Mouse (Mus musculus) ES-E14 (cell line): ENCODE results near the gene Ascc1. TPM values are rescaled to one million over a fixed set of nuclear protein-coding genes. Genes with fewer than 3 reads are reported as not detected.
A peak's percentile ranks its signal among the peaks of the same experiment; 100 is the strongest.

Experiments
- DNase-seq: peaks from one replicate; pipeline ENCODE4 v3.0.0-alpha.2; 2013; ENCODE audit warnings: low read depth, low spot score
- H3K27ac ChIP-seq: 2 replicates; pipeline ENCODE4 v1.5.1; 2012; ENCODE audit warnings: low read depth, mild to moderate bottlenecking, low read length, moderate library complexity, mixed read lengths; ENCODE audit not compliant: poor library complexity, insufficient read depth, severe bottlenecking
- H3K36me3 ChIP-seq: 2 replicates; pipeline ENCODE4 v1.6.1; 2012; ENCODE audit warnings: mild to moderate bottlenecking, low read length, moderate library complexity, mixed read lengths; ENCODE audit not compliant: control insufficient read depth, poor library complexity, insufficient read depth, severe bottlenecking
- H3K4me1 ChIP-seq, 2 experiments: fragments of 150-350 bp in 1 of 2; sonication (generic) in 1 of 2; 2 replicates each; pipeline ENCODE4 v1.6.1; 2012; ENCODE audit warnings: low read length in 2 of 2, mild to moderate bottlenecking in 1 of 2, mixed read lengths in 1 of 2; ENCODE audit not compliant: control insufficient read depth in 2 of 2, insufficient read depth in 2 of 2, poor library complexity in 1 of 2
- H3K4me3 ChIP-seq, 2 experiments: fragments of 150-350 bp in 1 of 2; sonication (generic) in 1 of 2; 2 replicates each; pipeline ENCODE4 v1.5.1; 2012; ENCODE audit warnings: low read length in 2 of 2, low read depth in 1 of 2, mild to moderate bottlenecking in 1 of 2, mixed read lengths in 1 of 2; ENCODE audit not compliant: insufficient read depth in 1 of 2, poor library complexity in 1 of 2, severe bottlenecking in 1 of 2
- H3K9ac ChIP-seq: 2 replicates; pipeline ENCODE4 v1.6.1; 2012; ENCODE audit warnings: low read depth, mild to moderate bottlenecking, low read length, mixed read lengths; ENCODE audit not compliant: poor library complexity, insufficient read depth, severe bottlenecking
- H3K9me3 ChIP-seq: fragments of 150-350 bp; sonication (generic); 2 replicates; pipeline ENCODE4 v1.6.1; 2012; ENCODE audit warnings: low read depth, mild to moderate bottlenecking, low read length; ENCODE audit not compliant: control insufficient read depth, insufficient read depth
- CHD2 ChIP-seq: IDR thresholded peaks from 2 replicates; pipeline ENCODE4 v1.6.1; 2014; ENCODE audit warnings: mild to moderate bottlenecking, low read depth, low read length, inconsistent platforms
- HCFC1 ChIP-seq: IDR thresholded peaks from 2 replicates; pipeline ENCODE4 v1.6.1; 2012; ENCODE audit warnings: low read length, inconsistent platforms, borderline replicate concordance; ENCODE audit not compliant: insufficient read depth
- MAFK ChIP-seq: IDR thresholded peaks from 2 replicates; pipeline ENCODE4 v1.6.1; 2014; ENCODE audit warnings: mild to moderate bottlenecking, low read depth, low read length, inconsistent platforms; ENCODE audit not compliant: insufficient read depth
- ZC3H11A ChIP-seq: IDR thresholded peaks from 2 replicates; pipeline ENCODE4 v1.6.1; 2012; ENCODE audit warnings: low read depth, mild to moderate bottlenecking, inconsistent platforms, low read length, borderline replicate concordance
- ZNF384 ChIP-seq: IDR thresholded peaks from 2 replicates; pipeline ENCODE4 v1.6.1; 2012; ENCODE audit warnings: low read depth, low read length, inconsistent platforms
- in situ Hi-C, 2 experiments: fragments of 600-800 bp; cut with MboI; formaldehyde crosslinking; loops; one replicate each; pipeline ENCODE4 v1.15.1; 2025; ENCODE audit warnings: low sequenced_read_pairs in 2 of 2, inconsistent platforms in 1 of 2; ENCODE audit not compliant: unreplicated experiment in 2 of 2
- total RNA-seq: library from RNA; depleted of rRNA; stranded (reverse); fragments of 300-350 nt; gene quantifications from 2 replicates; pipeline ENCODE4 v1.2.3, GENCODE M21; 2012

The Ascc1 gene
- total RNA-seq, 1 experiment = 18.8 TPM

GRCm38 (mm10) chr10:60080982-60081825, 78.6 kb downstream of the Ascc1 start:
- H3K9me3 ChIP-seq = no peaks in the 10 kb centered on the region
- no peak overlapping the region for H3K27ac ChIP-seq
- no peak for DNase-seq
- in situ Hi-C loops = no loop called here
- TF ChIP-seq CHD2 = no peak
- TF ChIP-seq HCFC1 = no peak
- TF ChIP-seq MAFK = no peak
- TF ChIP-seq ZNF384 = no peak
- TF ChIP-seq ZC3H11A = no peak
- no peaks in the 10 kb centered on the region for H3K36me3 ChIP-seq
- peaks cover 6 to 21% of the 10 kb centered on the region in 2 experiments for H3K4me1 ChIP-seq
- no peak overlapping the region; the same call in 1 of the 2 replicates for H3K9ac ChIP-seq
- peak overlapping the region in 1 of 2 experiments; percentile 30; a peak in 1 of 4 replicates for H3K4me3 ChIP-seq

GRCm38 (mm10) chr10:60081905-60082304, 79.3 kb downstream of the Ascc1 start:
- no peak for TF ChIP-seq MAFK
- no peak for TF ChIP-seq ZC3H11A
- no peak for TF ChIP-seq ZNF384
- no peak for TF ChIP-seq CHD2
- TF ChIP-seq HCFC1 = no peak
- Histone ChIP-seq H3K27ac (no peak overlapping the region; the same call in 1 of the 2 replicates), H3K4me3 (no peak overlapping the region), H3K4me1 (peaks cover 6 to 21% of the 10 kb centered on the region in 2 experiments), H3K9ac (no peak overlapping the region; the same call in 1 of the 2 replicates), H3K9me3 (no peaks in the 10 kb centered on the region), H3K36me3 (no peaks in the 10 kb centered on the region)
- no peak for DNase-seq
- in situ Hi-C loops = no loop called here

GRCm38 (mm10) chr10:60084065-60084464, 81.5 kb downstream of the Ascc1 start:
- no peak for DNase-seq
- H3K4me1 ChIP-seq = peaks cover 6 to 24% of the 10 kb centered on the region in 2 experiments
- no peak overlapping the region for H3K9ac ChIP-seq
- no peak overlapping the region for H3K4me3 ChIP-seq
- in situ Hi-C loops = no loop called here
- TF ChIP-seq ZC3H11A (no peak), HCFC1 (no peak), ZNF384 (no peak), MAFK (no peak), CHD2 (no peak)
- no peaks in the 10 kb centered on the region for H3K36me3 ChIP-seq
- no peaks in the 10 kb centered on the region for H3K9me3 ChIP-seq
- no peak overlapping the region for H3K27ac ChIP-seq

- no peak for TF ChIP-seq MAFK
- TF ChIP-seq CHD2 = no peak
- no peak for TF ChIP-seq ZC3H11A
- TF ChIP-seq HCFC1 = no peak
- TF ChIP-seq ZNF384 = no peak
- Histone ChIP-seq H3K27ac (no peak overlapping the region), H3K36me3 (peaks cover 3% of the 10 kb centered on the region; the same call in 1 of the 2 replicates), H3K4me1 (peaks cover 0 to 2% of the 10 kb centered on the region in 2 experiments; a peak in 1 of 4 replicates), H3K4me3 (no peak overlapping the region), H3K9me3 (no peaks in the 10 kb centered on the region), H3K9ac (no peak overlapping the region)
- no peak for DNase-seq
- in situ Hi-C loops = no loop called here
These were observed 89.7 kb downstream of the Ascc1 start for GRCm38 (mm10) chr10:60092311-60092710.
